Mouse (Mus musculus) neutrophil, adult 65 days (primary cell): Measurements from ENCODE around the gene Ccdc61. TPM values are rescaled to one million over a fixed set of nuclear protein-coding genes. Genes with fewer than 3 reads are reported as not detected.

Experiments
- total RNA-seq: library from RNA; stranded (reverse); gene quantifications from 2 replicates; pipeline ENCODE4 v1.2.4, GENCODE M21; 2023

Ccdc61 gene
- 11.2 and 12.3 TPM in 2 replicates for total RNA-seq

GRCm38 (mm10) chr7:18910241-18910831 lies at the start of gene Ccdc61:
TSS of gene Ccdc61 (minus strand) at chr7:18910415.

GRCm38 (mm10) chr7:18925162-18925938 lies 15.1 kb upstream of the Ccdc61 start, which contains the start of gene Nova2:
TSS of gene Nova2 (plus strand) at chr7:18925888.

GRCm38 (mm10) chr7:18871031-18871430 lies 39.2 kb downstream of the Ccdc61 start, which contains the start of gene Pglyrp1:
TSS of gene Pglyrp1 (plus strand) at chr7:18871331.

Other genes starting within 250 kb of the Ccdc61 start
- gene Psg20, start 224.2 kb downstream of the Ccdc61 start, total RNA-seq: not detected in 2 replicates
- gene Psg22, start 192.3 kb downstream of the Ccdc61 start, total RNA-seq: not detected in 2 replicates
- not detected in 2 replicates for gene Psg19, start 111.9 kb downstream of the Ccdc61 start, total RNA-seq
- not detected in 2 replicates for gene Psg17, start 88.8 kb downstream of the Ccdc61 start, total RNA-seq
- gene Mill2, start 70.4 kb downstream of the Ccdc61 start, total RNA-seq: not detected in 2 replicates
- 2,075 and 2,383 TPM in 2 replicates for gene Pglyrp1, start 39.1 kb downstream of the Ccdc61 start, total RNA-seq
- not detected in 2 replicates for gene Nova2, start 15.5 kb upstream of the Ccdc61 start, total RNA-seq
- gene Nanos2, start 77.0 kb upstream of the Ccdc61 start, total RNA-seq: not detected in 2 replicates
- gene Mypop, start 80.8 kb upstream of the Ccdc61 start, total RNA-seq: 0.48 TPM in 1 of 2 replicates, not detected in the other
- gene Irf2bp1, start 93.6 kb upstream of the Ccdc61 start, total RNA-seq: 11.7 and 14.2 TPM in 2 replicates
- not detected in 2 replicates for gene Foxa3, start 113.1 kb upstream of the Ccdc61 start, total RNA-seq
- 48.2 and 50.0 TPM in 2 replicates for gene Sympk, start 114.0 kb upstream of the Ccdc61 start, total RNA-seq
- gene Rsph6a, start 144.3 kb upstream of the Ccdc61 start, total RNA-seq: not detected in 2 replicates
- 17.9 and 18.4 TPM in 2 replicates for gene Dmwd, start 165.8 kb upstream of the Ccdc61 start, total RNA-seq
- gene Dmpk, start 173.4 kb upstream of the Ccdc61 start, total RNA-seq: 3.2 and 5.1 TPM in 2 replicates
- gene Six5, start 184.2 kb upstream of the Ccdc61 start, total RNA-seq: not detected in 2 replicates
- not detected in 2 replicates for gene Gm4969, start 208.0 kb upstream of the Ccdc61 start, total RNA-seq
- 10.8 and 13.2 TPM in 2 replicates for gene Fbxo46, start 209.4 kb upstream of the Ccdc61 start, total RNA-seq
- 9.2 and 15.5 TPM in 2 replicates for gene Qpctl, start 238.9 kb upstream of the Ccdc61 start, total RNA-seq
- gene Snrpd2, start 239.3 kb upstream of the Ccdc61 start, total RNA-seq: 23.1 and 30.1 TPM in 2 replicates